Mouse (Mus musculus) NIH3T3 (cell line): ENCODE measurements around the gene Krtcap3.

Source experiments
- DNase-seq: peaks from one replicate; pipeline ENCODE4 v3.0.0-alpha.2; 2012; ENCODE audit warnings: low read depth

The Krtcap3 gene

GRCm38 (mm10) chr5:31301866-31302265 is 50.4 kb downstream of the Krtcap3 start:
- no peak for DNase-seq
